Mouse (Mus musculus) lung, postnatal 0 days (tissue): ENCODE results near the gene Uspl1.

ENCODE experiments used
- CTCF ChIP-seq: IDR thresholded peaks from 2 replicates; pipeline ENCODE4 v1.5.1; 2016; ENCODE audit warnings: antibody characterized with exemption, mild to moderate bottlenecking
- EP300 ChIP-seq: IDR thresholded peaks from 2 replicates; pipeline ENCODE4 v1.6.1; 2016; ENCODE audit warnings: antibody characterized with exemption, mild to moderate bottlenecking, control low read depth

- TF ChIP-seq CTCF, result no peak
- TF ChIP-seq EP300, result no peak
These were observed 16.1 kb upstream of the Uspl1 start for GRCm38 (mm10) chr5:149168051-149168450.
